Comparison of ENCODE assay signal across 7 mouse cellular contexts in genomic region chr17:80560669-80561401, GRCm38 (mm10). TPM values are rescaled to one million over a fixed set of nuclear protein-coding genes. Genes with fewer than 3 reads are reported as not detected.
DNase-seq lines count a peak whose midpoint lies in the region; ATAC-seq lines count a peak whose summit lies in the region.

No protein-coding gene starts in this region.

- peak; percentile 78 for ATAC-seq in common myeloid progenitor, adult 5-6 weeks (replicated peaks; ENCODE audit: low read depth, poor library complexity, severe bottlenecking)
- ATAC-seq in inflammation-experienced regulatory T-cells, adult 6 months: peak; percentile 73
- ATAC-seq in megakaryocyte-erythroid progenitor cell, adult 5-6 weeks (replicated peaks; ENCODE audit: low FRiP score, low TSS enrichment, poor library complexity, severe bottlenecking): peak; percentile 80

- intact Hi-C loops in left cerebral cortex, postnatal 14 days (cut with DNase I): no loop called here

- DNase-seq in adrenal gland, adult 18-20 months (ENCODE audit: low spot score in 2 of 2): peak; percentile 65 to 69
- DNase-seq in gastrocnemius, postnatal 10 days: peak; percentile 66
- DNase-seq in left cerebral cortex, postnatal 14 days (ENCODE audit: low spot score in 2 of 2): peak; percentile 73 to 85
- peak; percentile 63 for DNase-seq in right cerebral cortex, postnatal 25 days

RNA-seq across cellular contexts. Expression of gene Cdkl4, which starts 16.8 kb away (rescaled TPM):
- under 1 TPM; 0.10 TPM for total RNA-seq in adrenal gland, adult 18-20 months (2021)
- total RNA-seq in common myeloid progenitor, adult 5-6 weeks (2017): not detected in 2 replicates
- under 1 TPM; 0.09 to 0.14 TPM for total RNA-seq in gastrocnemius, postnatal 10 days (2021)
- polyA plus RNA-seq in inflammation-experienced regulatory T-cells, adult 6 months (2017; shearing (Covaris generic)): 1 to 10 TPM in 1 of 3 experiments, under 1 TPM in 2; 0.79 to 1.3 (median 0.94) TPM
- 10 to 100 TPM; 16.4 to 20.4 TPM for total RNA-seq in left cerebral cortex, postnatal 14 days (2021)
- total RNA-seq in megakaryocyte-erythroid progenitor cell, adult 5-6 weeks (2014; fragmentation: Nextera tagmentation): 1.3 TPM in 1 of 2 replicates, not detected in the other
- 0.72 TPM in 1 of 2 replicates, not detected in the other for total RNA-seq in megakaryocyte-erythroid progenitor cell, adult 5-6 weeks (2017)

Comparison
In these comparisons a context has a peak if more than half of its experiments do, and no peak if none do; other contexts are left out.
1. Peak in every context shown above with its lines: DNase-seq and ATAC-seq.
2. RNA of gene Cdkl4, which starts 16.8 kb away (total RNA-seq): 16.4 to 20.4 TPM in left cerebral cortex, postnatal 14 days; 0.09 to 0.14 TPM in gastrocnemius, postnatal 10 days, 0.10 TPM in adrenal gland, adult 18-20 months, not detected in common myeloid progenitor, adult 5-6 weeks and 0.72 to 1.3 TPM in megakaryocyte-erythroid progenitor cell, adult 5-6 weeks; every median in the first group is over 4 times any median in the second.